Mouse (Mus musculus): ENCODE measurements around the gene Bcl2l2.

DNA sequence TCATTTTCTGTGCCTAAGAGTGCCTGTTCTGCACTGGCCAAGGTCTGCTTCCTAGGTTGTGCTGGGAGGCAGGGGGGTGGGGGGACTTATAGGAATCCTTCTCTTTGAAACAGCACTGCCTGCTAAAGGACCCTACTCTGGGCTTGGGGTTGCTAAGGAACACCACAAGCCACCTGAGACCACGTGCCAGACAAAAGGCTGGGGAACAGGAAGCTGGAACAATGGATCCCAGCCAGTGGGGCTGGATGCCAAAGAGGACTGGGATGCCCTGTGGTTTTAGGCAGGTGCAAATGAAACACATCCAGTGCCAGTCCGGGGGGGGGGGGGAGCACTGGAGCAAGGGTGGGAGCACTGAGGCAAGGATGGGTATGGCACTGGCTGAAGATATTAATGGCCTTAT lies 47.3 kb downstream of the Bcl2l2 start:
- TF ChIP-seq GATA1 (IDR thresholded peaks at IDR 0.05; ENCODE audit: borderline replicate concordance, low read length) (no peak), FLI1 (IDR thresholded peaks at IDR 0.05; ENCODE audit: low read length) (no peak)
